Mouse (Mus musculus) neural tube, embryonic 14.5 days (tissue): ENCODE data around the gene Arl13a. TPM values are rescaled to one million over a fixed set of nuclear protein-coding genes. Genes with fewer than 3 reads are reported as not detected.

Experiments used
- ATAC-seq: fragments of 200-750 bp; cut with Nextera tagmentation; 2 replicates; pipeline ENCODE4 v1.8.0; 2017; ENCODE audit warnings: low read depth, mild to moderate bottlenecking, moderate TSS enrichment, moderate library complexity
- H3K27ac ChIP-seq: fragments of 300-500 bp; sonication (generic); 2 replicates; pipeline ENCODE4 v1.5.1; 2014; ENCODE audit warnings: low read depth, mild to moderate bottlenecking, control low read depth, low read length, moderate library complexity, mixed read lengths
- H3K27me3 ChIP-seq: fragments of 300-500 bp; sonication (generic); 2 replicates; pipeline ENCODE4 v1.6.1; 2014; ENCODE audit warnings: low read length; ENCODE audit not compliant: control insufficient read depth, insufficient read depth
- H3K36me3 ChIP-seq: fragments of 300-500 bp; sonication (generic); 2 replicates; pipeline ENCODE4 v1.6.1; 2014; ENCODE audit warnings: low read length, mixed read lengths; ENCODE audit not compliant: control insufficient read depth, insufficient read depth
- H3K4me1 ChIP-seq: fragments of 300-500 bp; sonication (generic); 2 replicates; pipeline ENCODE4 v1.6.1; 2014; ENCODE audit warnings: low read length; ENCODE audit not compliant: control insufficient read depth, insufficient read depth
- H3K4me2 ChIP-seq: fragments of 300-500 bp; sonication (generic); 2 replicates; pipeline ENCODE4 v1.6.1; 2014; ENCODE audit warnings: mild to moderate bottlenecking, low read depth, low read length, control low read depth
- H3K4me3 ChIP-seq: fragments of 300-500 bp; sonication (generic); 2 replicates; pipeline ENCODE4 v1.5.1; 2014; ENCODE audit warnings: low read depth, low read length, control low read depth, mixed read lengths
- H3K9ac ChIP-seq: fragments of 300-500 bp; sonication (generic); replicated peaks from 2 replicates; pipeline ENCODE4 v1.6.1; 2014; ENCODE audit warnings: low read depth, mild to moderate bottlenecking, control low read depth, low read length, mixed read lengths
- H3K9me3 ChIP-seq: fragments of 300-500 bp; sonication (generic); 2 replicates; pipeline ENCODE4 v1.6.1; 2016; ENCODE audit warnings: low read length; ENCODE audit not compliant: control insufficient read depth
- WGBS: fragments of 180-500 bp; shearing (Covaris S2); extraction: QIAGEN DNeasy Blood & Tissue Kit; methylation state at CpG from one replicate; pipeline ENCODE4 v1.1.7; 2014; 5-methylcytosine and 5-hydroxymethylcytosine counted together
- polyA plus RNA-seq: library from polyadenylated mRNA; unstranded; fragments of >200 nt; fragmentation: Nextera tagmentation; extraction: Ambion mirVana; gene quantifications from 2 replicates; pipeline ENCODE4 v1.2.1, GENCODE M21; 2014

Gene Arl13a
- polyA plus RNA-seq, 1 experiment from 2014 or later: not detected

- H3K27me3 ChIP-seq: no peaks in the 10 kb centered on the region
- WGBS: 74% methylated on average over 2 of the region's 2 CpGs
- ATAC-seq: no peak
These were observed 60.9 kb downstream of the Arl13a start for GRCm38 (mm10) chrX:134248202-134248601.

More at GRCm38 (mm10) chrX:134248202-134248601, 60.9 kb downstream of the Arl13a start:
- Histone ChIP-seq H3K4me2 (no peak overlapping the region), H3K36me3 (no peaks in the 10 kb centered on the region), H3K9ac (no peak overlapping the region), H3K4me1 (no peaks in the 10 kb centered on the region), H3K4me3 (no peak overlapping the region), H3K9me3 (no peaks in the 10 kb centered on the region), H3K27ac (no peak overlapping the region)

Other genes starting within 250 kb of the Arl13a start
- 0.48 and 0.84 TPM in 2 replicates for gene Sytl4, start 205.7 kb upstream of the Arl13a start, polyA plus RNA-seq
- 82.5 and 84.9 TPM in 2 replicates for gene Cstf2, start 128.3 kb upstream of the Arl13a start, polyA plus RNA-seq
- gene Xkrx, start 25.4 kb upstream of the Arl13a start, polyA plus RNA-seq: 0.44 and 1.4 TPM in 2 replicates
- 0.10 and 0.20 TPM in 2 replicates for gene Nox1, start 34.5 kb downstream of the Arl13a start, polyA plus RNA-seq
- gene Trmt2b, start 89.5 kb downstream of the Arl13a start, polyA plus RNA-seq: 7.2 and 7.5 TPM in 2 replicates
- gene Tmem35a, start 107.7 kb downstream of the Arl13a start, polyA plus RNA-seq: 94.0 and 99.7 TPM in 2 replicates
- 5.3 and 6.1 TPM in 2 replicates for gene Cenpi, start 120.6 kb downstream of the Arl13a start, polyA plus RNA-seq
- gene Drp2, start 217.1 kb downstream of the Arl13a start, polyA plus RNA-seq: 25.1 and 27.7 TPM in 2 replicates